Mouse (Mus musculus) CH12.LX (cell line): ENCODE results near the gene Sypl2. TPM values are rescaled to one million over a fixed set of nuclear protein-coding genes. Genes with fewer than 3 reads are reported as not detected.
"Not testable (repeated sequence)": the region's sequence is repeated elsewhere in the genome, so short reads cannot be mapped to it uniquely, and the experiment has no call there.

Experiments used
- DNase-seq: peaks from one replicate; pipeline ENCODE4 v3.0.0-alpha.2; 2013; ENCODE audit errors: extremely low read depth
- H3K27ac ChIP-seq: 2 replicates; pipeline ENCODE4 v1.5.1; 2012; ENCODE audit warnings: low read depth, mild to moderate bottlenecking, control low read depth, moderate library complexity; ENCODE audit not compliant: insufficient read depth
- H3K27me3 ChIP-seq: replicated peaks from 2 replicates; pipeline ENCODE3; 2012; ENCODE audit warnings: inconsistent platforms
- H3K36me3 ChIP-seq, 2 experiments: replicated peaks in 1 of 2; 2 replicates each; pipeline versions ENCODE3 to v1.6.1; 2012; ENCODE audit warnings: inconsistent platforms in 1 of 2, low read length in 1 of 2, mild to moderate bottlenecking in 1 of 2, mixed read lengths in 1 of 2, moderate library complexity in 1 of 2; ENCODE audit not compliant: control insufficient read depth in 1 of 2, insufficient read depth in 1 of 2
- H3K4me1 ChIP-seq, 2 experiments: 2 replicates each; pipeline ENCODE4 v1.6.1; 2012; ENCODE audit warnings: inconsistent platforms in 1 of 2, moderate library complexity in 1 of 2; ENCODE audit not compliant: insufficient read depth in 2 of 2, control insufficient read depth in 1 of 2
- H3K4me2 ChIP-seq: 2 replicates; pipeline ENCODE4 v1.6.1; 2012; ENCODE audit warnings: low read depth, mild to moderate bottlenecking, control low read depth; ENCODE audit not compliant: poor library complexity, insufficient read depth, severe bottlenecking
- H3K4me3 ChIP-seq, 3 experiments: fragments of 150-350 bp in 1 of 3; sonication (generic) in 1 of 3; replicated peaks in 1 of 3; 2 replicates each; pipeline versions ENCODE3 to v1.5.1; 2011 to 2012; ENCODE audit warnings: low read depth in 2 of 3, low read length in 2 of 3, mild to moderate bottlenecking in 2 of 3, moderate library complexity in 2 of 3, control low read depth in 1 of 3, improper control_type of control experiment in 1 of 3, inconsistent platforms in 1 of 3, mixed read lengths in 1 of 3; ENCODE audit not compliant: poor library complexity in 1 of 3
- H3K79me2 ChIP-seq: replicated peaks from 2 replicates; pipeline ENCODE4 v1.6.1; 2012; ENCODE audit warnings: mild to moderate bottlenecking, moderate library complexity; ENCODE audit not compliant: control insufficient read depth, poor library complexity, insufficient read depth, severe bottlenecking; ENCODE audit errors: extremely low read depth
- H3K9ac ChIP-seq: 2 replicates; pipeline ENCODE4 v1.6.1; 2012; ENCODE audit warnings: low read depth, mild to moderate bottlenecking, control low read depth, moderate library complexity; ENCODE audit not compliant: insufficient read depth
- H3K9me3 ChIP-seq: replicated peaks from 2 replicates; pipeline ENCODE3; 2012; ENCODE audit warnings: low read length, inconsistent platforms, mixed read lengths
- CHD2 ChIP-seq: IDR thresholded peaks from 2 replicates; pipeline ENCODE4 v1.6.1; 2011; ENCODE audit warnings: low read length, improper control_type of control experiment
- CTCF ChIP-seq, 2 experiments: IDR thresholded peaks in 1 of 2; conservative IDR thresholded peaks in 1 of 2; 2 replicates each; pipeline ENCODE4 v1.5.1; 2011 to 2012; ENCODE audit warnings: low read depth in 2 of 2, low read length in 2 of 2, improper control_type of control experiment in 1 of 2, inconsistent platforms in 1 of 2, mild to moderate bottlenecking in 1 of 2, moderate library complexity in 1 of 2
- EP300 ChIP-seq: IDR thresholded peaks from 2 replicates; pipeline ENCODE4 v1.6.1; 2011; ENCODE audit warnings: low read length, improper control_type of control experiment
- GABPA ChIP-seq: IDR thresholded peaks from 2 replicates; pipeline ENCODE4 v1.6.1; 2012; ENCODE audit warnings: low read depth, low read length, improper control_type of control experiment, inconsistent platforms; ENCODE audit not compliant: insufficient replicate concordance
- HCFC1 ChIP-seq: IDR thresholded peaks from 2 replicates; pipeline ENCODE4 v1.6.1; 2012; ENCODE audit warnings: low read depth, mild to moderate bottlenecking, inconsistent platforms, low read length, improper control_type of control experiment
- JUND ChIP-seq: conservative IDR thresholded peaks from 2 replicates; pipeline ENCODE4 v1.6.1; 2011; ENCODE audit warnings: low read depth, low read length, improper control_type of control experiment
- MAZ ChIP-seq: IDR thresholded peaks from 2 replicates; pipeline ENCODE4 v1.6.1; 2012; ENCODE audit warnings: low read depth, mild to moderate bottlenecking, inconsistent platforms, low read length, improper control_type of control experiment, moderate library complexity
- MEF2A ChIP-seq: IDR thresholded peaks from 2 replicates; pipeline ENCODE4 v1.6.1; 2014; ENCODE audit warnings: low read depth, mild to moderate bottlenecking, inconsistent platforms, low read length, improper control_type of control experiment, borderline replicate concordance
- MXI1 ChIP-seq: IDR thresholded peaks from 2 replicates; pipeline ENCODE4 v1.6.1; 2011; ENCODE audit warnings: mild to moderate bottlenecking, low read depth, low read length, improper control_type of control experiment
- MYC ChIP-seq: IDR thresholded peaks from 2 replicates; pipeline ENCODE4 v1.6.1; 2011; ENCODE audit warnings: low read depth, mild to moderate bottlenecking, improper control_type of control experiment, low read length
- NRF1 ChIP-seq: IDR thresholded peaks from 2 replicates; pipeline ENCODE4 v1.6.1; 2014; ENCODE audit warnings: low read depth, mild to moderate bottlenecking, inconsistent platforms, low read length, improper control_type of control experiment, moderate library complexity
- PAX5 ChIP-seq: IDR thresholded peaks from 2 replicates; pipeline ENCODE4 v1.6.1; 2012; ENCODE audit warnings: low read length, inconsistent platforms, mixed read lengths
- POLR2AphosphoS2 ChIP-seq: IDR thresholded peaks from 2 replicates; pipeline ENCODE4 v1.6.1; 2011; ENCODE audit warnings: low read depth, low read length, improper control_type of control experiment
- RAD21 ChIP-seq: IDR thresholded peaks from 2 replicates; pipeline ENCODE4 v1.6.1; 2011; ENCODE audit warnings: low read depth, mild to moderate bottlenecking, low read length, improper control_type of control experiment, moderate library complexity
- RCOR1 ChIP-seq: conservative IDR thresholded peaks from 2 replicates; pipeline ENCODE4 v1.6.1; 2012; ENCODE audit warnings: low read depth, mild to moderate bottlenecking, inconsistent platforms, low read length, improper control_type of control experiment
- SIN3A ChIP-seq: IDR thresholded peaks from 2 replicates; pipeline ENCODE4 v1.6.1; 2012; ENCODE audit warnings: low read length, improper control_type of control experiment, inconsistent platforms
- TBP ChIP-seq: conservative IDR thresholded peaks from 2 replicates; pipeline ENCODE4 v1.6.1; 2011; ENCODE audit warnings: low read depth, low read length, improper control_type of control experiment
- TCF12 ChIP-seq: IDR thresholded peaks from 2 replicates; pipeline ENCODE4 v1.6.1; 2014; ENCODE audit warnings: low read depth, mild to moderate bottlenecking, inconsistent platforms, low read length, improper control_type of control experiment
- UBTF ChIP-seq: IDR thresholded peaks from 2 replicates; pipeline ENCODE4 v1.6.1; 2012; ENCODE audit warnings: low read depth, mild to moderate bottlenecking, inconsistent platforms, low read length, improper control_type of control experiment, moderate library complexity
- USF2 ChIP-seq: conservative IDR thresholded peaks from 2 replicates; pipeline ENCODE4 v1.6.1; 2011; ENCODE audit warnings: low read depth, low read length, improper control_type of control experiment
- ZC3H11A ChIP-seq: IDR thresholded peaks from 2 replicates; pipeline ENCODE4 v1.6.1; 2012; ENCODE audit warnings: low read depth, mild to moderate bottlenecking, inconsistent platforms, low read length, improper control_type of control experiment
- ZKSCAN1 ChIP-seq: IDR thresholded peaks from 2 replicates; pipeline ENCODE4 v1.6.1; 2012; ENCODE audit warnings: low read depth, inconsistent platforms, low read length, improper control_type of control experiment, borderline replicate concordance
- ZMIZ1 ChIP-seq: IDR thresholded peaks from 2 replicates; pipeline ENCODE4 v1.6.1; 2012; ENCODE audit warnings: low read depth, mild to moderate bottlenecking, inconsistent platforms, low read length, improper control_type of control experiment
- ZNF384 ChIP-seq: IDR thresholded peaks from 2 replicates; pipeline ENCODE4 v1.6.1; 2012; ENCODE audit warnings: low read depth, low read length, improper control_type of control experiment, inconsistent platforms
- dilution Hi-C: fragments of 300-500 bp; cut with MboI; formaldehyde crosslinking; loops from 2 replicates; pipeline ENCODE4 v1.14.3; 2020; ENCODE audit warnings: low sequenced_read_pairs; ENCODE audit not compliant: extremely low pct_unique_long_range_greater_than_20kb, extremely low pct_ligation_motif_present
- in situ Hi-C: fragments of 300-500 bp; cut with MboI; formaldehyde crosslinking; loops from 3 replicates; pipeline ENCODE4 v1.14.3; 2019; ENCODE audit warnings: low sequenced_read_pairs, low pct_ligation_motif_present, low pct_unique_long_range_greater_than_20kb, mixed read lengths
- polyA plus RNA-seq: library from polyadenylated mRNA; unstranded; fragments of >175 nt; gene quantifications from 2 replicates; pipeline ENCODE4 v1.2.1, GENCODE M21; 2012; ENCODE audit warnings: low read depth; ENCODE audit not compliant: insufficient read length
- total RNA-seq, 2 experiments: library from RNA; depleted of rRNA; stranded (reverse); fragments of 300-350 nt in 1 of 2; fragments of >200 nt in 1 of 2; gene quantifications; 2 replicates each; pipeline ENCODE4 v1.2.3; 2012 to 2014

Gene Sypl2
- total and polyA plus RNA-seq, 3 experiments, result not detected

GRCm38 (mm10) chr3:108237474-108238102 lies 11.1 kb upstream of the Sypl2 start:
- H3K4me2 ChIP-seq, H3K4me3 ChIP-seq, H3K9ac ChIP-seq, H3K4me1 ChIP-seq, H3K27me3 ChIP-seq, in situ Hi-C loops, H3K27ac ChIP-seq, dilution Hi-C loops, DNase-seq, H3K9me3 ChIP-seq, H3K36me3 ChIP-seq, H3K79me2 ChIP-seq: not testable (repeated sequence)
- TF ChIP-seq CTCF (conservative IDR thresholded peaks at IDR 0.05 in 1 of 2, IDR thresholded peaks at IDR 0.05 in 1 of 2; ENCODE audit: low read depth in 2 of 2, low read length in 2 of 2), result peak in 1 of 2 experiments; percentile 26; a peak in 1 of 4 replicates

- no peak overlapping the region for H3K9ac ChIP-seq
- in situ Hi-C loops (no loop called here), dilution Hi-C loops (no loop called here)
- H3K36me3 ChIP-seq, result no peaks in the 10 kb centered on the region
- peaks cover 10% of the 10 kb centered on the region for H3K27me3 ChIP-seq
- no peak overlapping the region for H3K4me3 ChIP-seq
- TF ChIP-seq JUND (no peak), MYC (no peak), EP300 (no peak), SIN3A (no peak), ZKSCAN1 (no peak), MEF2A (no peak), RCOR1 (no peak), GABPA (no peak)
- H3K9me3 ChIP-seq, result peaks cover 3% of the 10 kb centered on the region
- no peak for DNase-seq
- no peaks in the 10 kb centered on the region for H3K79me2 ChIP-seq
- H3K27ac ChIP-seq, result no peak overlapping the region
- no peak overlapping the region for H3K4me2 ChIP-seq
- no peaks in the 10 kb centered on the region for H3K4me1 ChIP-seq
Observed at GRCm38 (mm10) chr3:108231646-108232045, 5.2 kb upstream of the Sypl2 start.

GRCm38 (mm10) chr3:108227521-108227920 lies 1.1 kb upstream of the Sypl2 start:
- Histone ChIP-seq H3K9ac (no peak overlapping the region), H3K27me3 (peaks cover 40% of the 10 kb centered on the region), H3K36me3 (no peaks in the 10 kb centered on the region), H3K4me2 (0 out of 2 replicates have a peak overlapping the region, but pooled peaks have one; percentile 31), H3K4me1 (no peaks in the 10 kb centered on the region), H3K27ac (no peak overlapping the region), H3K4me3 (no peak overlapping the region), H3K79me2 (no peaks in the 10 kb centered on the region), H3K9me3 (peaks cover 3% of the 10 kb centered on the region)
- no peak for TF ChIP-seq POLR2AphosphoS2
- no peak for TF ChIP-seq ZNF384
- TF ChIP-seq USF2, result no peak
- TF ChIP-seq MAZ, result no peak
- TF ChIP-seq ZMIZ1, result no peak
- TF ChIP-seq HCFC1, result no peak
- no peak for TF ChIP-seq GABPA
- TF ChIP-seq TCF12, result no peak
- TF ChIP-seq ZKSCAN1, result no peak
- TF ChIP-seq CHD2, result no peak
- no peak for TF ChIP-seq EP300
- TF ChIP-seq MXI1, result no peak
- TF ChIP-seq TBP, result no peak
- TF ChIP-seq UBTF, result no peak
- no peak for TF ChIP-seq ZC3H11A
- TF ChIP-seq PAX5, result no peak
- no peak for TF ChIP-seq RCOR1
- TF ChIP-seq NRF1, result no peak
- TF ChIP-seq RAD21, result no peak
- dilution Hi-C loops (no loop called here), in situ Hi-C loops (no loop called here)
- no peak for DNase-seq
